Mouse (Mus musculus) ES-Bruce4 (cell line): ENCODE measurements at regions not wholly inside any gene's neighbourhood (a gene's known extent, or its start where the extent isn't known, plus 50 kb on each side); places are given as distances from the start of the nearest gene placed in this dataset.

ENCODE experiments used
- H3K27ac ChIP-seq: 2 replicates; pipeline ENCODE4 v1.5.1; 2012; ENCODE audit warnings: low read length, inconsistent platforms; ENCODE audit not compliant: insufficient read depth
- H3K27me3 ChIP-seq: 2 replicates; pipeline ENCODE4 v1.6.1; 2012; ENCODE audit warnings: mild to moderate bottlenecking, low read length, inconsistent platforms; ENCODE audit not compliant: control insufficient read depth, poor library complexity, insufficient read depth, severe bottlenecking
- H3K36me3 ChIP-seq: 2 replicates; pipeline ENCODE4 v1.6.1; 2012; ENCODE audit warnings: inconsistent platforms, mild to moderate bottlenecking, low read length, moderate library complexity; ENCODE audit not compliant: control insufficient read depth, poor library complexity, insufficient read depth, severe bottlenecking
- H3K4me1 ChIP-seq: one replicate; pipeline ENCODE4 v1.8.1; 2011; ENCODE audit warnings: low read length; ENCODE audit not compliant: control insufficient read depth, insufficient read depth
- H3K4me3 ChIP-seq: 2 replicates; pipeline ENCODE4 v1.5.1; 2011; ENCODE audit warnings: low read depth, mild to moderate bottlenecking, low read length
- H3K9ac ChIP-seq: 2 replicates; pipeline ENCODE4 v1.6.1; 2012; ENCODE audit warnings: low read depth, mild to moderate bottlenecking, inconsistent platforms; ENCODE audit not compliant: poor library complexity, severe bottlenecking
- H3K9me3 ChIP-seq: replicated peaks from 2 replicates; pipeline ENCODE4 v1.6.1; 2012; ENCODE audit warnings: mild to moderate bottlenecking, low read length, inconsistent platforms; ENCODE audit not compliant: control insufficient read depth, poor library complexity, insufficient read depth, severe bottlenecking
- CTCF ChIP-seq: IDR thresholded peaks from one replicate; pipeline ENCODE4 v1.8.1; 2011; ENCODE audit warnings: low read depth, low read length
- EP300 ChIP-seq: IDR thresholded peaks from 2 replicates; pipeline ENCODE4 v1.6.1; 2011; ENCODE audit warnings: low read depth, low read length; ENCODE audit not compliant: insufficient read depth
- POLR2A ChIP-seq: IDR thresholded peaks from one replicate; pipeline ENCODE4 v1.8.1; 2011; ENCODE audit warnings: low read length; ENCODE audit not compliant: insufficient read depth

GRCm38 (mm10) chr7:136607278-136608120 lies 286.9 kb upstream of the Mgmt start:
- Histone ChIP-seq H3K9me3 (0 out of 2 replicates have a peak, but pooled peaks cover 5% of the 10 kb centered on the region), H3K27ac (no peak overlapping the region), H3K27me3 (no peaks in the 10 kb centered on the region), H3K9ac (no peak overlapping the region), H3K4me1 (no peaks in the 10 kb centered on the region), H3K4me3 (no peak overlapping the region), H3K36me3 (no peaks in the 10 kb centered on the region)
- TF ChIP-seq POLR2A = no peak
- TF ChIP-seq EP300 = no peak
- TF ChIP-seq CTCF = no peak

DNA sequence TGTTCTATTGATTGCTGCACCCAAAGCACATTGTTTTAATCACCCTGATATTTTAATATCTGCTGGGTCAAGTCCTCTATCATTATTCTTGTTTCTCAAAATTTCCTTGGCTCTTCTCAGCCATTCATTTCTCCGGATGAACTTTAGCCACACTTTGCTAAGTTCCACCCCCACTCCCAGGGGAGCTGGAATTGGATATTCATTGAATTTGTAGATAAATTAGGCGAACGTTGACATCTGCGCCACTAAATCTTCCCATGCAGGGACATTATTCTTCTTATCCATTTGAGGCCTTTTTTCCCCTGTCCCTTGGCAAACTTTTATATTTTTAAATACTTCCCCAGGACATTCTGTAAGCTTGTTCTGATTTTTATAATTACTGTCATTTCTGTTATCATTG lies 280.9 kb upstream of the Mgmt start:
- Histone ChIP-seq H3K27ac (no peak overlapping the region), H3K9ac (no peak overlapping the region), H3K9me3 (no peaks in the 10 kb centered on the region), H3K4me1 (no peaks in the 10 kb centered on the region), H3K27me3 (no peaks in the 10 kb centered on the region), H3K4me3 (no peak overlapping the region), H3K36me3 (no peaks in the 10 kb centered on the region)
- TF ChIP-seq POLR2A (no peak), EP300 (no peak), CTCF (no peak)

GRCm38 (mm10) chr7:136624496-136624895 lies 269.9 kb upstream of the Mgmt start:
- Histone ChIP-seq H3K4me1 (no peaks in the 10 kb centered on the region), H3K9ac (no peak overlapping the region), H3K36me3 (no peaks in the 10 kb centered on the region), H3K4me3 (no peak overlapping the region), H3K27me3 (no peaks in the 10 kb centered on the region), H3K27ac (no peak overlapping the region), H3K9me3 (no peaks in the 10 kb centered on the region)
- TF ChIP-seq CTCF (no peak), POLR2A (no peak), EP300 (no peak)

- no peak overlapping the region for H3K9ac ChIP-seq
- H3K27me3 ChIP-seq = no peaks in the 10 kb centered on the region; the same call in 1 of the 2 replicates
- TF ChIP-seq CTCF (no peak), EP300 (no peak), POLR2A (no peak)
- H3K4me1 ChIP-seq = no peaks in the 10 kb centered on the region
- no peaks in the 10 kb centered on the region for H3K9me3 ChIP-seq
- H3K27ac ChIP-seq = no peak overlapping the region
- no peak overlapping the region for H3K4me3 ChIP-seq
- no peaks in the 10 kb centered on the region for H3K36me3 ChIP-seq
Measured at GRCm38 (mm10) chr7:136631089-136631488, 263.3 kb upstream of the Mgmt start.

DNA sequence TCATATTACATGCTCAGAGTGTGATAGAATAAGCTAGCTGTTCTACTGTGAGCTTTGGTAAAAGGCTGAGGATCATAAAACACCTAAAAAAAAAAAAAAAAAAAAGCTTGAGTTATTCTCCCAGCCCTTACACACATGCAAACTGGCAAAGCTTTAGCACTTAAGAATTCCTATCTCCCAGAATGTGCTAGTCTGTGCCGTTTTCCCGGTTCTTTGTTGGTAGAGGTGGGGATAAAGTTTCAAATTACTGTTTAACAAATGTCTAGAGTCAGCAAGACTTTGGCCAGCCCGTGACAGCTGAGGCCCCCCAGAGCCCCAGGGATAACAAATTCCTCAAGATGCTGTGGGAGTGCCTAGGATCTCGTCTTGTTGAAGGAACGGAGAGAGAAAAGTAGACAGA lies 254.3 kb upstream of the Mgmt start:
- no peaks in the 10 kb centered on the region for H3K9me3 ChIP-seq
- H3K27ac ChIP-seq = no peak overlapping the region
- H3K9ac ChIP-seq = no peak overlapping the region
- no peaks in the 10 kb centered on the region for H3K27me3 ChIP-seq
- TF ChIP-seq POLR2A (no peak), EP300 (no peak), CTCF (no peak)
- H3K4me1 ChIP-seq = no peaks in the 10 kb centered on the region
- H3K36me3 ChIP-seq = no peaks in the 10 kb centered on the region
- no peak overlapping the region for H3K4me3 ChIP-seq

DNA sequence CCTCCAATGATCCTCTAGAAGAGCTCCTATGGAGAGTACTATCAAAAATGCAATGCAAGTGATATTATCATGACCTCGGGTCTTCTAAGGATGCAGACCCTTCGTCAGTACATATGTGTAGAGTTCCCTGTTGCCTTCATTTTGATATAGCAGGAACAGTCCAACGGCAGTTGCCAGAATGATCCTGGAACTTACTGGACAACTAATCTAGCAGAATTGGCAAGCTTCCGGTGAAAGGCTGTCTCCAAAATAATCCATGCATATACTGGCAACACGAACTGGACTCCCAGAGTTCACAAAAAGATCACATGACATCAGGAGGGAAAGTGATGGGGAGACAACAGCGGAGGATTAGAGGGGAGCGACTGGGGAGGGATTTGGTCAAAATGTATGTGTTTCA lies 253.6 kb upstream of the Mgmt start:
- no peak overlapping the region for H3K27ac ChIP-seq

More for the DNA sequence above, 253.6 kb upstream of the Mgmt start:
- H3K27me3 ChIP-seq = no peaks in the 10 kb centered on the region
- no peaks in the 10 kb centered on the region for H3K9me3 ChIP-seq
- no peaks in the 10 kb centered on the region for H3K36me3 ChIP-seq
- H3K4me3 ChIP-seq = no peak overlapping the region
- TF ChIP-seq POLR2A = no peak
- TF ChIP-seq EP300 = no peak
- no peak for TF ChIP-seq CTCF
- no peak overlapping the region for H3K9ac ChIP-seq
- no peaks in the 10 kb centered on the region for H3K4me1 ChIP-seq
